Mouse (Mus musculus) small intestine, adult 2 months (tissue): ENCODE results near the gene Eral1.
"Not testable (repeated sequence)": the region's sequence is repeated elsewhere in the genome, so short reads cannot be mapped to it uniquely, and the experiment has no call there.

Source experiments
- CTCF ChIP-seq: fragments of 200-500 bp; IDR thresholded peaks from 2 replicates; pipeline ENCODE4 v1.5.1; 2012; ENCODE audit warnings: low read depth, mild to moderate bottlenecking, control low read depth, inconsistent platforms, low read length, moderate library complexity, mixed read lengths; ENCODE audit not compliant: insufficient replicate concordance, insufficient read length; ENCODE audit errors: extremely low read depth
- POLR2A ChIP-seq: fragments of 200-500 bp; IDR thresholded peaks from 2 replicates; pipeline ENCODE4 v1.6.1; 2012; ENCODE audit warnings: low read depth, mild to moderate bottlenecking, control low read depth, inconsistent platforms, low read length, moderate library complexity

- TF ChIP-seq CTCF, POLR2A: not testable (repeated sequence)
These were observed 31.5 kb downstream of the Eral1 start for GRCm38 (mm10) chr11:78048637-78049036.
